Mouse (Mus musculus): ENCODE data around the gene Slc25a43. TPM values are rescaled to one million over a fixed set of nuclear protein-coding genes. Genes with fewer than 3 reads are reported as not detected.
A peak's percentile ranks its signal among the peaks of the same experiment; 100 is the strongest.
"Not testable (repeated sequence)": the region's sequence is repeated elsewhere in the genome, so short reads cannot be mapped to it uniquely, and the experiment has no call there.

Slc25a43 gene
- total RNA-seq, 2 experiments from 2014 or later = 1.6 to 2.1 TPM

- DNase-seq (ENCODE audit: low spot score in 2 of 2) = no peak
These were observed 34.2 kb downstream of the Slc25a43 start for GRCm38 (mm10) chrX:36777694-36778093.

GRCm38 (mm10) chrX:36789360-36789759 lies 45.9 kb downstream of the Slc25a43 start:
- DNase-seq (ENCODE audit: low spot score in 2 of 2) = no peak

- DNase-seq (ENCODE audit: low spot score in 2 of 2) = no peak
These were observed 51.1 kb downstream of the Slc25a43 start for GRCm38 (mm10) chrX:36794571-36794970.

DNA sequence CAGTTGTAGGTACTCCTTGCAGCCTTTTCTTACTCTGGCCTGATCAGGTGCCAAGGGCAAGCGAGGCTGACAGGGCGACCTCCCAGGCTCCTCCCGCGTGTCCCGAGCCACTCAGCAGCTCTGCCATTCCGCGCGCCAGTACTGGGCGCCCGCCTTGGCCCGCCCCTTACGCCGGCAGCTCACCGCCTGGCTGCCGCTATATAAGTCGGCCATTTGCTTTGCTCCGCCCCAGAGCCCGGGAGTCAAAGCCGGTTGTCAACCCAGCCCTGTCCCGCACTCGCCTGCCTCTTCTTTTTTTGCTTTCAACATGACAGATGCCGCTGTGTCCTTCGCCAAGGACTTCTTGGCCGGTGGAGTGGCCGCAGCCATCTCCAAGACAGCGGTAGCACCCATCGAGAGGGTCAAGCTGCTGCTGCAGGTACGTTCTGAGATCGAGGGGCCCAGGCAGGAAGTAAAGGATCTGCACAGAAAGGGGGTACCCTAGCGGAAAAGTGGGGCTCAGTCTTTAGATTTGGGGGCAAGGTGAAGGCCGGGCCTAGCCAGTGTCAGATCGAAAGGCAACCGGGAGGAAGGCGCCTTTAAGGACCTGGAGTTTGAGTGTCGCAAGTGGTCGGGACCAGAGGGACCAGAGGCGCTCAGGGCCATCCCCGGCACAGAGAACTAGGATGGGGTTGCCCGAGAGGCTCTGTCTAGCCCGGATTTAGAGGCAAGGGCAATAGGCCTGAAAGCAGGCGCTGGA lies 52.1 kb downstream of the Slc25a43 start, which contains the start of gene Slc25a5:
TSS of gene Slc25a5 (plus strand) at position 228 of the 739 bp plus-strand sequence.
- peak; percentile 33 to 57 for DNase-seq (ENCODE audit: low spot score in 2 of 2)

- DNase-seq (ENCODE audit: low spot score in 2 of 2) = peak; percentile 49 to 59
These were observed 52.7 kb downstream of the Slc25a43 start for GRCm38 (mm10) chrX:36796163-36796581.

- not testable (repeated sequence) for DNase-seq (ENCODE audit: low spot score in 2 of 2)
These were observed 53.3 kb downstream of the Slc25a43 start for GRCm38 (mm10) chrX:36796734-36797133.

DNA sequence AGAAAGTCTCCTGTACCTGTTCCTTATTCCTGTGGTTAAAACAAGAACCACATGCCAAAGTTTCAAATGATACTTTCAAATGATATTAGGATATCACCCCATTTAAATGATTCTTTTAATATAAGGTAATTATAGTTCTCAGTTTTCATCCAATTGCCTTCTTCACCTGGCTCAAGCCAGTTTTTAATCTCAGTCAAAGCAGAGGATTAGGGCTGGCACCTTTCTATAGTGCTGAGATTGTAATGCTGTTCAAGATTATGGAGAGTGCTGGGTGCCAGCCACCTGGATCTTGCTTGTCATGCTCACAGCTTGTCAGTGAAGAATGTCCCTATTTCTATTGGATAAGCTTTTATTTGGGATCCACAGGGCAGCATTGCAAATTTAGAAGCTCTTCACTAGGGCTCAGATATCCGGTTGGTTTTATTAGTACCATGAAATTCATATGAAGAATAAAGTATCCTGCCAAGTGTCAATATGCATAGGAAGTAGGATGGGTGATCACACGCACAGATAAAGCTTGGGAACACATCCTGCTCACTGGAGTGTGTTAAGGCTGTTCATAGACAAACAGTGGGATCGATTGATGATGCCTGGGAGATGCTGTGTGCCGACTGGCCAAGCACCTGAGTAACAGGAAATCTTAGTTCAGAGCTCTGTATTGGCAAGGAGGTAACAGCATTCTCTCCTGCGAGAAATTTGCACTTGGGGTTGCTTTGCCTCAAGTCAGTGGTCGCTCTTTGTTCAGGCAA lies 55.8 kb downstream of the Slc25a43 start:
- DNase-seq (ENCODE audit: low spot score in 2 of 2) = no peak

- no peak for DNase-seq (ENCODE audit: low spot score in 2 of 2)
These were observed 59.7 kb downstream of the Slc25a43 start for GRCm38 (mm10) chrX:36803189-36803588.

- no peak for DNase-seq (ENCODE audit: low spot score in 2 of 2)
These were observed 60.7 kb downstream of the Slc25a43 start for GRCm38 (mm10) chrX:36804196-36804595.

- no peak for DNase-seq (ENCODE audit: low spot score in 2 of 2)
These were observed 62.2 kb downstream of the Slc25a43 start for GRCm38 (mm10) chrX:36805466-36806235.

- peak; percentile 64 to 77 for DNase-seq (ENCODE audit: low spot score in 2 of 2)
These were observed 64.2 kb downstream of the Slc25a43 start for GRCm38 (mm10) chrX:36807360-36808317.

GRCm38 (mm10) chrX:36808318-36808683 lies 64.8 kb downstream of the Slc25a43 start:
- DNase-seq (ENCODE audit: low spot score in 2 of 2) = no peak

DNA sequence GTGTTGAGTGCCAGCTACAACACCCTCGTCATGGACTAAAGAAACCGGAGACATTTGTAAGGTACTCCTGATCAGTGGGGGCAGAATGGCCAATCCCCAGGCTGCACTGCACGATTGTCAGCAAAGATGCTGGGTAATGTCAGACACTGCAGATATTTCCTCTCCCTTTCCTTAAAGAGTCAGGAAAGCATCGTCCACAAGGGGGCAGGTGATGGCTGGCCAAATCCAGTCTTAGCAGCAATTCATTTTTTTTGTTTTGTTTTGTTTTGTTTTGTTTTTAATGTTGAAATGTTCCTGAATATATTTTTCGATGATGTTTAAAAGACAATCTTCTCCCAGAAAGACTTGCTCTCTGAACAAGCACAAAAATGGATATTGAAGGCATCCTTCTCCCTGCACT lies 67.9 kb downstream of the Slc25a43 start:
- DNase-seq (ENCODE audit: low spot score in 2 of 2) = no peak

GRCm38 (mm10) chrX:36814161-36814836 lies 70.8 kb downstream of the Slc25a43 start:
- no peak for DNase-seq (ENCODE audit: low spot score in 2 of 2)

DNA sequence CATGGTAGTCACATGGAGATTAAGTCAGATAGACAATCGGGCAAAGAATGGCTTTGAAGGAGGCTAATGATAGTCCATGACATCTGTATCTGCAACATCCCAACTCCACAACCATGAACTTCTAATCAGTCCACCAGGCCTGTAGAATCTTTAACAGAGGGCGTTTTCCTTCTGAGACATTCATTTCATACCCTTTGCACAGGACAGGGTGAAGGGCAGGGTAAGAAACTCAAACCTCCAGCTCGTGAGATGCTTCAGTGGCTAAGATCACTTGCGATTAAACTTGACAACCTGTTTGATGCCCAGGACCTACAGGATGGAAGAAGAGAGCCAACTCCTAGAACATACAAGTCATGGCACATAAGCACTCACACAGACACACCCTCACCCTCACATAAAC lies 71.6 kb downstream of the Slc25a43 start:
- no peak for DNase-seq (ENCODE audit: low spot score in 2 of 2)

DNA sequence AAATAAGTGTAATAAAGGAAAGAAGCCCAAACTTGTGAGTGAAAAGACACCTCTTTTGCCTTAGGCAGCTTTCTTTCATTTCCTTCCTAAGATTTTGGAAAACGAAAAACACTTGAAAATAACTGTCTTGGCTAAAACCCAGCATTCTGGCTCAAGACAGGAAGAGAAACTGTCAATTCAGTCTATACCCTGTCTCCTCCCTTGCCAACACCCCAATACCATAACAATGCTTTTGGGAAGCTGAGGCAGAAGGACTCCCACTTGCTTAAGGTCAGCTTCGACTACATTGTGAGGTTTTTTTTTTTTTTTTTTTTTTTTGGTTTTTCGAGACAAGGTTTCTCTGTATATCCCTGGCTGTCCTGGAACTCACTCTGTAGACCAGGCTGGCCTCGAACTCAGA lies 72.0 kb downstream of the Slc25a43 start:
- no peak for DNase-seq (ENCODE audit: low spot score in 2 of 2)

- DNase-seq (ENCODE audit: low spot score in 2 of 2) = no peak
These were observed 73.0 kb downstream of the Slc25a43 start for GRCm38 (mm10) chrX:36816368-36816899.

DNA sequence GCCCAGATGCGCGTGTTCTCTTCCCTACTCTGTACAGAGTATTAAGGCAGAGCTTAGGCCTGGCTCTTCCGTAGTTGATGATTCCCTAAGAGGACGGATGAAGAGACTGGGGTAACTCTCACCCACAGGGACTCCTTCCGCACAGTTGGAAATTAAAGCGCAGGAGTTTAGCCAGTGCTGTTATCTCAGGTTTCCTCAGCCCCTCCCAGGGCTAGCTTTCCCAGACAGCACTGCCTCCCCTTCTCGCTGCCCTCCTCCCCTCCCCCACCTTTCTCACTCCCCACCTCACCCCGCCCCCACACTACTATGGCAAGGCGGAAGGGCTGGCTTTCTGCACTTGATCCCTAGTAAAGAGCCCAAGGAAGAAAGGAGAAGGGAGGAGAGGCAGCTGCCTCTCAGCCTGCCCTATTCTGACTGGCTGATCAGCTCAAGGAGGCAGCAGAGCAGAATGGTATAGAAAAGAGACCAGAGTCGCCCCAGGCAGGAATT lies 73.5 kb downstream of the Slc25a43 start:
- no peak for DNase-seq (ENCODE audit: low spot score in 2 of 2)

DNA sequence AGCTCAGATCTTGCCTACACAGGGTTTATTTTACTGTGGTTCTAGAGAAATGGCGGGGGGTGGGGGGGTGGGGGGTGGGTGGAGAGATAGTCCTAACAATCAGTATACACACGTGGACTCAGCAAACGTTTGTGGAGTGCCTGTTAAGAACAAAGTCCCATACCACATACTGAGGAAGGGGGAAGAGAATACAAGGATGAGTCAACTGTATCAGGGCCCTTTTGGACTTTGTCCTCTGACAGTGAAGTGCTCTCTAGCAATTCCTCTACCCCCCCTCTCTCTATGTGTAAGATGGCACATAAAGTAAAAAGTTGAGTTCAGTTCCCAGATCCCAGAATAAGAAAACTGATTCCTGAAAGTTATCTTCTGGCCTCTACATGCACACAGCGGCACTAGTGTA lies 76.1 kb downstream of the Slc25a43 start:
- no peak for DNase-seq (ENCODE audit: low spot score in 2 of 2)

Measured in adrenal gland, postnatal 4 days (tissue).